Mouse (Mus musculus) E14TG2a.4 (cell line): ENCODE measurements around the gene Chmp4b.

Source experiments
- H3K27me3 ChIP-seq: 2 replicates; pipeline ENCODE4 v1.6.1; 2014; ENCODE audit warnings: low read length, control low read depth; ENCODE audit not compliant: insufficient read depth
- H3K36me3 ChIP-seq: 2 replicates; pipeline ENCODE4 v1.6.1; 2014; ENCODE audit warnings: low read length, control low read depth; ENCODE audit not compliant: insufficient read depth
- H3K4me1 ChIP-seq: replicated peaks from 2 replicates; pipeline ENCODE4 v1.6.1; 2014; ENCODE audit warnings: low read depth, low read length, control low read depth
- H3K4me3 ChIP-seq: replicated peaks from 2 replicates; pipeline ENCODE4 v1.5.1; 2014; ENCODE audit warnings: mild to moderate bottlenecking, low read length
- H3K9me3 ChIP-seq: 2 replicates; pipeline ENCODE4 v1.6.1; 2014; ENCODE audit warnings: low read length, control low read depth
- CTCF ChIP-seq: conservative IDR thresholded peaks from 2 replicates; pipeline ENCODE4 v1.5.1; 2014; ENCODE audit warnings: low read length
- NANOG ChIP-seq: IDR thresholded peaks from 2 replicates; pipeline ENCODE4 v1.6.1; 2014; ENCODE audit warnings: borderline replicate concordance, low read length, mixed read lengths
- POU5F1 ChIP-seq: IDR thresholded peaks from 2 replicates; pipeline ENCODE4 v1.6.1; 2014; ENCODE audit warnings: low read length, borderline replicate concordance

Chmp4b gene

DNA sequence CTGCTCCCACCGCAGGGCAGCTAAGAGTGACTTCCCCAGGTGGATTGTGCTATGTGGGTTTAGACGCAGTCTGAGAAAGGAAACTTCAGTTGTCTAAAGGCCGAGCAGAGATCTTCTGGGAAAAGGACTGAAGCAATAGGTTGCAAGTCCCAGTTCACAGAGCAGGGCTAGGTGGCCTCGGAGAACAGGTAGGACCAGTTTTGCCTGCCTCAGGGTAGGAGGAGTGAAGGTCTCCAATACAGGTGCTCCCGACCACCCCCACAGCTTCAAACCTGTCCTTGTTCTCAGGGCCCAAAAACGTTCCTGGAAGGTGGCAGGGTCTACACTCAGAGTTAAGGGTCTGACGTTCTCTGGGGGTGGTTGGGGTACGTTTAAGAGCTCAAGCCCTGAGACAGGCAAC lies at the start of gene Chmp4b:
Chmp4b (plus strand) TSS at position 343 of the 400 bp plus-strand sequence.
- TF ChIP-seq CTCF (no peak), POU5F1 (no peak), NANOG (no peak)
- Histone ChIP-seq H3K9me3 (no peaks in the 10 kb centered on the region), H3K36me3 (no peaks in the 10 kb centered on the region), H3K4me1 (peaks cover 57% of the 10 kb centered on the region), H3K4me3 (peak within 1 kb of the TSS; percentile 29; the same call in 1 of the 2 replicates), H3K27me3 (no peaks in the 10 kb centered on the region)

DNA sequence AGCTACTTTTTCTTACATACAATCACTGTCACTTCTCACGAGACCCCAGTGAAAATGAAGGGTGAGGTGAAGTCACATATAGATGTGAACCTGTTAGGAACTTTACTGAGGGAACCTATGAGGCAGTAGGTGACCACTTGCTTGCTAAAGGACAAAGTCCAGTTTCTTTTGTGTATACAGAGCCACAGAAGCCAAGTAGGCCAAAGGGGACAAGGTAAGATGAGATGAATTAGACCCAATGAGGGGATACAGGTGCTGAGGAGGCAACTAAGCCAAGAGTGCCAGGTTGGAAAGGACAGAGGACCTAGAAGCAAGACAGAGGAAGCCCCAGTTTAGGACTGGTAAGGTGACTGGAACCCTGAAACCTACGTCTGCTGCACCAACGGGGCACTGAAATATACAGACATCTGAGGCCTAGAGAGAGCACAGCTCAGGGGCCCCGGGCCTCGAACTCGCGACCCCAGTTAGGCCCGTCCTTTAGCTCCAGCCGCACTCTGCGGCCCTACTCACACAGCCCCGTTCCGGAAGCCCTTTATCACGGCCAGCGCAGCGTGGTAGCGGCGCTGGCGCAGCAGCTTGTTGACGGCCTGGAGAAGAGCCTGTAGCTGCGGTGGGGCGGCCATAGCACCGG lies 48.4 kb upstream of the Chmp4b start:
- no peaks in the 10 kb centered on the region; the same call in 1 of the 2 replicates for H3K27me3 ChIP-seq

DNA sequence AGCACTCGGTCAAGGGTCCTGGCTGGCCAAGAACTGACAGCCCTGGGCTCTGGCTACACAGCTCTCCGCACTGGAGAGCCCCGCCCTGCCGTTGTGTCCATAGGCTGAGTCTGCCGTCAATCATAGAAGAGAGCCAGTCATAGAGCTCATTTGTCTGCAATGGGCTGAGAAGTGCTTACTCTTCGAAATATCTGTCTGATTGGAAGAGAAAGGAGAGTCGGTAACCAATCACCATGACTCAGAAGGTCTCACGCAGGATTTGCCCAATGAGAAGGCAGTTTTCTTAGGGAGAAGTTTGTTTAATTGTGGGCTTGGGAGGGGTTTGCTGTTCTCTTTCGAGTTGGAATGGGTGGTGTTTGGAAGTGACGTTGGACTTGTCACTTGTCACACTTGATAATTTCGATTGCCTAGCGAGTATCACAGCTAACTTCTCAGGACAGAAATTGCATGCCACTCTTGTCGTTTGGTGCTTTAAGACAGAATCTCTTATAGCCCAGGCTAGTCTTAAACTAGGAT lies 47.8 kb upstream of the Chmp4b start, which contains the start of gene Pxmp4:
Pxmp4 (minus strand) TSS at position 71 of the 516 bp plus-strand sequence.
- Histone ChIP-seq H3K9me3 (no peaks in the 10 kb centered on the region), H3K4me3 (peak within 1 kb of the TSS; percentile 86), H3K36me3 (peaks cover 5% of the 10 kb centered on the region; the same call in 1 of the 2 replicates), H3K27me3 (peaks cover 4% of the 10 kb centered on the region; the same call in 1 of the 2 replicates), H3K4me1 (peaks cover 22% of the 10 kb centered on the region)
- TF ChIP-seq CTCF (no peak), POU5F1 (no peak), NANOG (no peak)

More for the DNA sequence above, 48.4 kb upstream of the Chmp4b start:
- H3K9me3 ChIP-seq: no peaks in the 10 kb centered on the region
- H3K4me1 ChIP-seq: peaks cover 19% of the 10 kb centered on the region
- TF ChIP-seq CTCF (no peak), POU5F1 (no peak), NANOG (no peak)
- peak overlapping the region; percentile 86 for H3K4me3 ChIP-seq
- peaks cover 5% of the 10 kb centered on the region for H3K36me3 ChIP-seq

DNA sequence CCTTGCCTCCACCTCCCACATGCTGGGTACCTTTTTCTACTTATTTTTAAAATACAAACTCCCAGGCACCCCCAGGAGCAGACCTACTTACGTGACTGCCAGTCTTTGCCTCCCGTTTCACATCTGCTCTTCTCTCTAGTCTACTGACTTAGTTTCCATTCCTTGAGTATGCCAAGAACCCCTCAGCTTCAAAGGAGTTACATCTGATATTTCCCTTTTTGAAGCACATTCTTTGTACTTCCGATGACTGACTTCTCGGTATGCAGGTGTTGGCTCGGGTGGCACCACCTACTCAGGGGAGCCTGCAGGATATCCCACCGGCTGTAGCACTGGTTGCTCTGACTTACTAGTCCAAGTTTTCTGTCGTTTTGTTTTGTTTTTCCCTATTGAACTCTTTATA lies 47.3 kb upstream of the Chmp4b start:
- Histone ChIP-seq H3K36me3 (peaks cover 5% of the 10 kb centered on the region; the same call in 1 of the 2 replicates), H3K9me3 (no peaks in the 10 kb centered on the region), H3K4me1 (peaks cover 26% of the 10 kb centered on the region), H3K4me3 (peak overlapping the region; percentile 86), H3K27me3 (peaks cover 4% of the 10 kb centered on the region; the same call in 1 of the 2 replicates)
- no peak for TF ChIP-seq CTCF
- no peak for TF ChIP-seq NANOG
- no peak for TF ChIP-seq POU5F1

DNA sequence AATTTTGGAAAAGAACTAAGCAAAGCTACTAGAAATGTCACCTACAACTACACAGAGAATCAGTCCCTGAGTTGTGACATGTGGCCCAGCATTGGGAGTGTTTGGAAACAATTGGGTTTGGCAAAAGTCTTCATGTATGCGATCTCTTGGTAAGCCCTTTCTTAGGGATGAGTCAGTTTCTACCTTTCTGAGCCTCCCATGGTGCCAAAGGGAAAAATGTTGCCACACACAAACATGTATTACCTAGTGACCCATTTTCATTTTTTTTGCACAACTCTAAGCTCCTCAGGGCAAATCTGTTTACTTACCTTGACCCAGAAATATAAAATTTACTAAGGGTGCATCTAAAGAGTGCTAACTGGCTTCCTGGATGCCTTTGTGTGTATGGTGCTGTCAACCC lies 44.5 kb upstream of the Chmp4b start:
- TF ChIP-seq CTCF: no peak
- TF ChIP-seq POU5F1: no peak
- no peak for TF ChIP-seq NANOG
- Histone ChIP-seq H3K4me3 (no peak overlapping the region), H3K4me1 (peaks cover 43% of the 10 kb centered on the region), H3K27me3 (peaks cover 8% of the 10 kb centered on the region), H3K9me3 (no peaks in the 10 kb centered on the region), H3K36me3 (no peaks in the 10 kb centered on the region)

DNA sequence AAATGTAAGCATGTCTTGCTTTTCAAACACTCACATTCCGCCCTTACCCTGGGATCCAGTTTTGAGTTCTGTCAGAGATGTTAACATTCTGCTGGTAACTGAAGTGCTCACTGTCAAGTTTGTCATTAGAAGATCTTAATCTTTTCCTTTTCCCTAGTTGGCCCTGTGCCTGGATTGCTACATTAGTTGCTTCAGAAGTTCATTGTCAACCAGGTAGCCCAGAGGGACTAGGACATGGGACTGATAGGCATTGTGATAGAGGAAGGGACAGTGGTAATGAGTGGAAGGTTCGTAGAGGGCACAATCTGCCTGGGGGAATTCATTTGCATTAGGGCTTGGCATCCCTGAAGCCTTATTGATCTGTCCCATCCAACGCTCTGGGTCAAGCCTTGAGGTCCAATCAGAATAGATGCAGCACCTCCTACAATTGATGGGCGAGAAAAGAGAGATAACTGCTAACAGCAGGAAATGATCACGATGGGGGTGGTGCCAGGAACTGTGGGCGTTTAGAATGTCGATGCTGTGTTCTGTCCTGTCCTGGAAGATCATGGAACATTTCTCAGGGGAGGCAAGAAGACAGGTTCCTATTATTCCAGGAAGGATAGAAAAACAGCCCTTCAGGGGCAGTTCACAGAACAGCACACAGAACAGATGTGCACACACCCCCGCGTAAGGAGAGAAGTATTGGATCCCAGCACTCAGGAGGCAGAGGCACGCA lies 42.3 kb upstream of the Chmp4b start:
- Histone ChIP-seq H3K36me3 (no peaks in the 10 kb centered on the region), H3K4me1 (peaks cover 41% of the 10 kb centered on the region), H3K27me3 (peaks cover 8% of the 10 kb centered on the region), H3K4me3 (no peak overlapping the region), H3K9me3 (no peaks in the 10 kb centered on the region)
- no peak for TF ChIP-seq NANOG
- no peak for TF ChIP-seq POU5F1
- no peak for TF ChIP-seq CTCF

DNA sequence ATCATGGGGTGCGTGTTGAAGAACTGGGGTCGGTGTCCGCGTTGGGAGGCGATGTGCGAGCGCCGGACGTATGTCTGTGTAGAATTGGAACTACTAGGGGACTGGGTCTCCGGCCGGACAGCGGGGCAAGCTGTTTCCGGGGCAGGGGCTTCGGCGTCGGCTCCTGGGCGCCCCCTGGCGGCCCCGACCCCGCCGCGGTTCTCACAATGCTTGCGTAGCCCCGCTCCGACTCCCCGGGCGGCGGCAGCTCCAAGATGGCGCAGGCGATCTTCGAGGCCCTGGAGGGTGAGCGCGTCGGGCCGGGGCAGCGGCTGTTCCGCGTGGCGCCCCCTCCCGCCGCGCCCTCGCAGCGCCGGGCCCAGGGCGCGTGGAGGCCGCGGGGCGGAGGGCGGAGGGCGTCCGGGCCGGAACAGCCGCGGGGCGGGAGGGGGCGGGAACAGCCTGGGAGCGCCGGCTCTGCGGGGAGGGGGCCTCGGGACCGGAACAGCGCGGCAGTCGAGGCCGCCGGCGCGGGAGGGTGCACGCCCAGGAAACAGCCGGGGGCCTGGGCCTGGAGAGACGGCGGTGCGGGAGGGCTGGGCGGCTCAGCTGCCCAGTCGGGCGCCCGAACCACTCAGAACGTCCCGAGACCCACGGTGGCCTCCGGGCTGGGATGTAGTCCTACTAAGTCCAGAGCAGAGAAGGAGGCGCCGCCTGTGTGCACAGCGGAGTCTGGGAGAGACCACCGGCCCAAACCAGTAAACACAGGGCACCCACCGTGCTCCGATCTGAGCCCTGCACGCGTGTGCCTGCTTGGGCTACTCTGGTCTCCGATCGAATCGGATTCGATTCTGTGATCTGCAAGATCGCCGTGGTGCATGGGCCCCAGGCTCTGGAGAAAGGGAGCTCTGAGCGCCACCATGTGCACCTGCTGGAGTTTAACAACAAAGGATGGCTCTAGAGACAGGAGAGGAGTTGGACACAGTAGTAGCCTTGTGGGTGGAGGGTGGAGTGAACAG lies 38.1 kb upstream of the Chmp4b start, which contains the start of the genes Zfp341 and 4930519P11Rik:
Zfp341 (plus strand) TSS at position 180 of the 998 bp plus-strand sequence.
4930519P11Rik (minus strand) TSS at position 320 of the 998 bp plus-strand sequence.
- Histone ChIP-seq H3K4me3 (peak within 1 kb of the TSS; percentile 84), H3K4me1 (peaks cover 55% of the 10 kb centered on the region)

More for the DNA sequence above, 38.1 kb upstream of the Chmp4b start, which contains the start of the genes Zfp341 and 4930519P11Rik:
- Histone ChIP-seq H3K27me3 (peaks cover 6% of the 10 kb centered on the region; the same call in 1 of the 2 replicates), H3K36me3 (no peaks in the 10 kb centered on the region), H3K9me3 (no peaks in the 10 kb centered on the region)
- TF ChIP-seq CTCF (no peak), POU5F1 (no peak), NANOG (no peak)
